Mouse (Mus musculus): Measurements from ENCODE around the gene Rps28. TPM values are rescaled to one million over a fixed set of nuclear protein-coding genes. Genes with fewer than 3 reads are reported as not detected.
"Not testable (repeated sequence)": the region's sequence is repeated elsewhere in the genome, so short reads cannot be mapped to it uniquely, and the experiment has no call there.

Rps28 gene
- total and polyA plus RNA-seq, 2 experiments from 2014 or later = 348 to 564 TPM

DNA sequence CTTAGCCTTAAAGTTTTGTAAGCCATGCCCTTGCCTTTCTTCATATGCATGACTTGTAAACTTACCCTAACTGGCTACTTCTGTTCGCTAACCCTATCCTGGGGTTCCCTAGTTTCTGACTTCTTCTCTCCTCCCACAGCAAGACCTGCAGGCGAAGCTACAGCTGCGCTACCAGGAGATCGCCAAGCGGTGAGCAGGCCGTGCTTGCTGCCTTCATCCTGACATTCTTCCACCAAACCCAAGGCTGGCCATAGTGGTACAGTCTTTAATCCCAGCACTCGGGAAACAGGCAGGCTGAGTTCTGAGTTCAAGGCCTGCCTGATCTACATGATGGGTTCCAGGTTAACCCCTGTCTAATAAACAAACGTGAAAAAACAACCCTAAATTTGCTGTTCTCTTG, 1.1 kb upstream of the Rps28 start:
- TF ChIP-seq CTCF (IDR thresholded peaks at IDR 0.05) = no peak
- WGBS = 86% methylated on average over 8 of the region's 8 CpGs
- Histone ChIP-seq H3K27ac (ENCODE audit: low read depth, low read length) (0 out of 2 replicates have a peak overlapping the region, but pooled peaks have one; percentile 85), H3K9me3 (ENCODE audit: low read length) (no peaks in the 10 kb centered on the region), H3K36me3 (ENCODE audit: insufficient read depth, low read length) (peaks cover 20% of the 10 kb centered on the region), H3K4me1 (ENCODE audit: insufficient read depth, low read length) (peaks cover 18% of the 10 kb centered on the region; the same call in 1 of the 2 replicates), H3K4me3 (ENCODE audit: low read depth, low read length) (peak overlapping the region; percentile 51; the same call in 1 of the 2 replicates), H3K9ac (replicated peaks; ENCODE audit: low read length, poor library complexity, severe bottlenecking) (no peak overlapping the region), H3K27me3 (ENCODE audit: insufficient read depth, low read length) (no peaks in the 10 kb centered on the region), H3K4me2 (ENCODE audit: low read depth, low read length, poor library complexity, severe bottlenecking) (peak overlapping the region; percentile 63)
- ATAC-seq (ENCODE audit: low FRiP score) = no peak
- DNase-seq (ENCODE audit: low spot score) = no peak

DNA sequence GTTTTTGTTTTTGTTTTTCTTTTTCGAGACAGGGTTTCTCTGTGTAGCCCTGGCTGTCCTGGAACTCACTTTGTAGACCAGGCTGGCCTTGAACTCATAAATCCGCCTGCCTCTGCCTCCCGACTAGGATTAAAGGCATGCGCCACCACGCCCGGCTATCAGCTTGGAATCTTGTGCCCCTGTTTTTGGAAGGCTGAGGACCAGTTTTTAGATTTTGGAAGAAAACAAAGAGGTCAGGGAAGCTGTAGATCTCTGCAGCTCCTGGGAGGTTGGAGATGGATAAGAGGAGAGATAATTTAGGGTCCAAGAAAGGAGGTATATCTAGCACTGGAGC, 602 bp upstream of the Rps28 start:
- ATAC-seq (ENCODE audit: low FRiP score); DNase-seq (ENCODE audit: low spot score); H3K27me3 ChIP-seq (ENCODE audit: insufficient read depth, low read length); H3K9me3 ChIP-seq (ENCODE audit: low read length): not testable (repeated sequence)
- Histone ChIP-seq H3K4me1 (ENCODE audit: insufficient read depth, low read length) (peaks cover 18% of the 10 kb centered on the region; the same call in 1 of the 2 replicates), H3K36me3 (ENCODE audit: insufficient read depth, low read length) (peaks cover 17% of the 10 kb centered on the region), H3K9ac (replicated peaks; ENCODE audit: low read length, poor library complexity, severe bottlenecking) (peak overlapping the region; percentile 74), H3K27ac (ENCODE audit: low read depth, low read length) (peak overlapping the region; percentile 85), H3K4me2 (ENCODE audit: low read depth, low read length, poor library complexity, severe bottlenecking) (peak overlapping the region; percentile 63), H3K4me3 (ENCODE audit: low read depth, low read length) (peak overlapping the region; percentile 51)
- 4% methylated on average over 6 of the region's 6 CpGs for WGBS

DNA sequence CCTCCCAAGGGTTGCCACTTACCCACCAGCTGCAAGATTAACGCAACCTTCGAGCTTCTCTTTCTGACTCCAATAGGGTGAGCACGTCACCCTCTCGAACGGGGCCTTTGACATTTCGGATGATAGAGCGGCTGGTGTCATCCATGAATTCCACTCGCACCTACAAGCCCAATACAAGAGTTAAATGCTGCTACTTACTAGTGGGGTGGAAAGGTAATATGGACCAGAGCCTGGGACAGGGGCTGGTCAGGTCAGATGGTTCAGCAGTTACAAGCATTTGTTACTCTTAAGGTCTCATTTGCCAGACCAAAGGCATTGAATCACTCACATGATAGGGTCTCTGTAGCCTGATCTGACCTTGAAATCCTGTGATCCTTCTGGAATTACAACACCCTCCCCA, 1.2 kb downstream of the Rps28 start:
- H3K27ac ChIP-seq (ENCODE audit: low read depth, low read length); ATAC-seq (ENCODE audit: low FRiP score); H3K27me3 ChIP-seq (ENCODE audit: insufficient read depth, low read length); H3K9me3 ChIP-seq (ENCODE audit: low read length); DNase-seq (ENCODE audit: low spot score): not testable (repeated sequence)
- H3K4me2 ChIP-seq (ENCODE audit: low read depth, low read length, poor library complexity, severe bottlenecking) = peak overlapping the region; percentile 86
- peak overlapping the region; percentile 51 for H3K4me3 ChIP-seq (ENCODE audit: low read depth, low read length)
- 81% methylated on average over 8 of the region's 8 CpGs for WGBS
- H3K9ac ChIP-seq (replicated peaks; ENCODE audit: low read length, poor library complexity, severe bottlenecking) = peak overlapping the region; percentile 73
- H3K36me3 ChIP-seq (ENCODE audit: insufficient read depth, low read length) = peaks cover 15% of the 10 kb centered on the region
- H3K4me1 ChIP-seq (ENCODE audit: insufficient read depth, low read length) = peaks cover 19% of the 10 kb centered on the region; the same call in 1 of the 2 replicates

DNA sequence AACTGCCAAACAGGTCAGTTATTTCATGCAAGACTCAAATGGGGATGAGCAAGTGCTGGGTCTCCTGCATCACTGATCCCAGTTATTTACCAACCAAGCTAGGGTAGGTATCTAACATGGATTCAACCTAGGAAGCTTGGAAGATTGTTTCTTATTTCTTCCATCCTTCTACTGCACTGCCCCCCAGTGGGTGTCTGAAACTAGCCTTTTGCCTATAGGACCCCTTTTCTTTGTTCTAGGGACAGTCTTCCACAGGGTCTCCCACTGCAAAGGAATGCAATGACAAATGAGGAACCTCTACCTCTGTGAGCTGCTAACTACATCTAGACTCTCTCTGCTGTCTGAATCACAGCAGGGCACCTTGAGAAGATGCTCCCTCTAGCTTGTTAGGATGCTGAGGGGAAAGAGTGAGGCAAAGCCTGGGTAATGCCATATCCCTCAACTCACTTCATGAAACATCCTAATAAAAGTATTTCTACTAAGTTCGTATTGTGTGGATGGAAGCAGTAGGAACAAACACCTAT, 1.9 kb downstream of the Rps28 start:
- Histone ChIP-seq H3K27ac (ENCODE audit: low read depth, low read length) (no peak overlapping the region), H3K4me1 (ENCODE audit: insufficient read depth, low read length) (peaks cover 19% of the 10 kb centered on the region; the same call in 1 of the 2 replicates), H3K9me3 (ENCODE audit: low read length) (no peaks in the 10 kb centered on the region), H3K9ac (replicated peaks; ENCODE audit: low read length, poor library complexity, severe bottlenecking) (0 out of 2 replicates have a peak overlapping the region, but pooled peaks have one; percentile 8), H3K36me3 (ENCODE audit: insufficient read depth, low read length) (peaks cover 15% of the 10 kb centered on the region), H3K27me3 (ENCODE audit: insufficient read depth, low read length) (no peaks in the 10 kb centered on the region), H3K4me3 (ENCODE audit: low read depth, low read length) (no peak overlapping the region), H3K4me2 (ENCODE audit: low read depth, low read length, poor library complexity, severe bottlenecking) (no peak overlapping the region)
- WGBS = 85% methylated on average over 1 of the region's 1 CpGs
- peak; percentile 48 for TF ChIP-seq CTCF (IDR thresholded peaks at IDR 0.05)
- no peak for ATAC-seq (ENCODE audit: low FRiP score)
- no peak for DNase-seq (ENCODE audit: low spot score)

DNA sequence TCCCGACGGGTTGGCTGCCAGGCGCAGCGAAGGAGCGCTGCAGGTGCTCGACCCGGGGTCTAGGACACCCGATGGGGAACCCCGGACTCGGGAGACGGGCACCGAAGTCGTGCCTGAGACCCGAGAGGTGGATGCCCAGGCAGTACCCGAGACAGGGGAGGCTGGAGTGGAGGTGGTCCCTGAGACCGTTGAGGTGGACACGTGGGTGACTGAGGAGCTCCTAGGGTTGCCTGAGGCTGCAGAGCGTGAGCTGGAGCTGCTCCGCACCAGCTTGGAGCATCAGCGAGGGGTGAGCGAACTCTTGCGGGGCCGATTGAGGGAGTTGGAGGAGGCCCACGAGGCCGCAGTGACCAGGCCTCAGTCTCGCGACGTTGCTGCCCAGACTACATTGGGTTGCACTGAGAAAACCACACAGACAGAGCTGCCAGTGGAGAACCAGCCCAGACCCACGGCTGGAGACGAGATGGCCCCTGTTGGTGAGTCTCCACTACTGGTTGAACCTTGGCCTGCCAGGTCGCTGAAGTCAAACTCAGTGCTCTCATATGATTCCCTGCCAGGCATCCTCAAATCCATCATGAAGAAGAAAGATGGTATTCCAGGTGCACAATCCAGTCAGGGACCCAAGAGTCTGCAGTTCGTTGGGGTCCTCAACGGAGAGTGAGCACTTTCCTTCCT, 6.3 kb downstream of the Rps28 start:
- Histone ChIP-seq H3K4me3 (ENCODE audit: low read depth, low read length) (peak overlapping the region; percentile 55), H3K9ac (replicated peaks; ENCODE audit: low read length, poor library complexity, severe bottlenecking) (peak overlapping the region; percentile 81), H3K4me2 (ENCODE audit: low read depth, low read length, poor library complexity, severe bottlenecking) (peak overlapping the region; percentile 86), H3K9me3 (ENCODE audit: low read length) (no peaks in the 10 kb centered on the region), H3K4me1 (ENCODE audit: insufficient read depth, low read length) (peaks cover 9% of the 10 kb centered on the region; the same call in 1 of the 2 replicates), H3K27me3 (ENCODE audit: insufficient read depth, low read length) (no peaks in the 10 kb centered on the region), H3K27ac (ENCODE audit: low read depth, low read length) (peak overlapping the region; percentile 86), H3K36me3 (ENCODE audit: insufficient read depth, low read length) (peaks cover 15% of the 10 kb centered on the region)
- DNase-seq (ENCODE audit: low spot score) (peak; percentile 23), ATAC-seq (ENCODE audit: low FRiP score) (peak; percentile 57)
- TF ChIP-seq CTCF (IDR thresholded peaks at IDR 0.05) = no peak
- 12% methylated on average over 33 of the region's 33 CpGs for WGBS
